Mouse (Mus musculus) left cerebral cortex, adult 18-20 months (tissue): Measurements from ENCODE around the gene Csnk1d. TPM values are rescaled to one million over a fixed set of nuclear protein-coding genes. Genes with fewer than 3 reads are reported as not detected.

Experiments used
- DNase-seq, 2 experiments: peaks; one replicate each; pipeline ENCODE4 v3.0.0; 2021 to 2022; ENCODE audit warnings: low spot score in 2 of 2, mixed read lengths in 1 of 2
- total RNA-seq, 2 experiments: library from RNA; stranded (reverse); gene quantifications; 2 replicates each; pipeline ENCODE4 v1.2.3; 2021

Csnk1d gene
- total RNA-seq, 2 experiments from 2014 or later: 117 to 135 TPM

DNA sequence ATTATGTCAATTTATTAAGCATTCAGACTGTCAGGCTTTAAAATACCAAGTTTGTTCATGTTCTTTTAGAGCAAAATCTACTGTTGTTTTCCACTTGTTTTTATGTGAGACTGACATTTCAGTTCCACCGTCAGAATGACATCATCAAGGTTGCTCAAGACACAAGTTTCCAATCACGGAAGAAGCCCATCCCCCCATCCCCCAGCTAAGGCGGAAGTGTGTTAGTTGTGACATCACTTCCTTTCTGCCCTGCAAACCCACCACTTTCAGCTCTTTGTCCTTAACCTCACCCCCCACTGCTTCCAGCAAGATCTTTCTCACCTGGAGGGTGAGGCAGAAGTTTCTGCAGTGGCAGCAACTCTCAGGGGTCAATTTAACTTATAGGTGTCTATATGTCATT lies 74.7 kb downstream of the Csnk1d start:
- no peak for DNase-seq

DNA sequence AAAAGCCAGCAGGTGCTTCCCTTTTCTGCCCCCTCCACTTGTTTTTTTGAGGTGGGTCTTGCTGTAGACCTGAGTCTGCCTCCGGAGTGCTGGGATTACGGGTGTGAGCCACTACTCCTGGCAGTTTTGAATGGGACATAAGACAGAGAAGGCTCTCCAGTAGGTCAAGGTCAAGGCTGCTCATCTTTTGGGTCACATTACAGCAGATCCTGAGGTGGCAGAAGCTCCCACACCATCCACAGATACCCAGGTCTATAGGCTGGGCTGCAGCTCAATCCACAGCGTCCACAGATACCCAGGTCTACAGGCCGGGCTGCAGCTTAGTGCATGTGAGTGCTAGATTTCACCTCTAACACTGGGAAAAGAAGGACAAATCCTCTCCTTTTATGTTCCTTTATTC lies 77.3 kb downstream of the Csnk1d start:
- DNase-seq: no peak

Other genes with a start within 250 kb of the Csnk1d start
- gene Hmga1b, start 228.5 kb downstream of the Csnk1d start, total RNA-seq: 10 to 100 TPM; 31.4 to 50.3 TPM
- 10 to 100 TPM; 53.1 to 56.6 TPM for gene Rfng, start 207.1 kb downstream of the Csnk1d start, total RNA-seq
- gene Gps1, start 207.1 kb downstream of the Csnk1d start, total RNA-seq: 100 to 1,000 TPM; 148 to 152 TPM
- 10 to 100 TPM; 40.2 to 44.9 TPM for gene Dus1l, start 194.9 kb downstream of the Csnk1d start, total RNA-seq
- gene Fasn, start 166.8 kb downstream of the Csnk1d start, total RNA-seq: 100 to 1,000 TPM; 159 to 179 TPM
- gene Ccdc57, start 58.5 kb downstream of the Csnk1d start, total RNA-seq: 1 to 10 TPM; 7.2 to 9.3 TPM
- gene Slc16a3, start 42.9 kb downstream of the Csnk1d start, total RNA-seq: 1 to 10 TPM; 3.9 to 4.0 TPM
- gene Cd7, start 48.1 kb upstream of the Csnk1d start, total RNA-seq: 1 to 10 TPM; 1.1 to 2.2 TPM
- gene Sectm1b, start 72.2 kb upstream of the Csnk1d start, total RNA-seq: not detected
- not detected for gene Sectm1a, start 89.9 kb upstream of the Csnk1d start, total RNA-seq
- gene Tex19.2, start 127.3 kb upstream of the Csnk1d start, total RNA-seq: not detected
- not detected for gene Tex19.1, start 154.8 kb upstream of the Csnk1d start, total RNA-seq
- under 1 TPM; 0.19 to 0.21 TPM for gene Uts2r, start 168.9 kb upstream of the Csnk1d start, total RNA-seq
- gene Hexdc, start 213.1 kb upstream of the Csnk1d start, total RNA-seq: 10 to 100 TPM; 19.6 to 22.3 TPM
- 1 to 10 TPM; 8.2 TPM for gene Ogfod3, start 213.4 kb upstream of the Csnk1d start, total RNA-seq
- gene Cybc1, start 238.0 kb upstream of the Csnk1d start, total RNA-seq: 10 to 100 TPM; 20.0 to 20.4 TPM
- 10 to 100 TPM; 38.4 to 49.2 TPM for gene Narf, start 245.9 kb upstream of the Csnk1d start, total RNA-seq